Mouse (Mus musculus) activated CD4-positive, CD25-positive, alpha-beta regulatory T cell, adult 4 months (primary cell): ENCODE measurements around the gene Tradd. TPM values are rescaled to one million over a fixed set of nuclear protein-coding genes. Genes with fewer than 3 reads are reported as not detected.
A peak's percentile ranks its signal among the peaks of the same experiment; 100 is the strongest.
"Not testable (repeated sequence)": the region's sequence is repeated elsewhere in the genome, so short reads cannot be mapped to it uniquely, and the experiment has no call there.

Source experiments
- ATAC-seq: one replicate; pipeline ENCODE4 v1.8.0; 2017
- polyA plus RNA-seq, 2 experiments: library from polyadenylated mRNA; unstranded; fragments of 100-300 nt; shearing (Covaris generic); gene quantifications; one replicate each; pipeline ENCODE4 v1.2.1; 2017

Tradd gene
- polyA plus RNA-seq, 2 experiments from 2014 or later: 54.2 to 64.6 TPM

GRCm38 (mm10) chr8:105295256-105295655 is 30.8 kb upstream of the Tradd start:
- no peak for ATAC-seq

- ATAC-seq: no peak
Measured at GRCm38 (mm10) chr8:105294776-105295175, 30.4 kb upstream of the Tradd start.

GRCm38 (mm10) chr8:105293405-105293804 is 29.0 kb upstream of the Tradd start:
- no peak for ATAC-seq

- no peak for ATAC-seq
Measured at GRCm38 (mm10) chr8:105292471-105292870, 28.1 kb upstream of the Tradd start.

GRCm38 (mm10) chr8:105291802-105292201 is 27.4 kb upstream of the Tradd start:
- not testable (repeated sequence) for ATAC-seq

- not testable (repeated sequence) for ATAC-seq
Measured at GRCm38 (mm10) chr8:105291364-105291763, 27.0 kb upstream of the Tradd start.

GRCm38 (mm10) chr8:105290554-105291314 is 26.3 kb upstream of the Tradd start:
- peak; percentile 30 for ATAC-seq

- no peak for ATAC-seq
Measured at GRCm38 (mm10) chr8:105289805-105290460, 25.5 kb upstream of the Tradd start, which contains the start of gene 4931428F04Rik. 4931428F04Rik (minus strand) TSS chr8:105289864.

- peak; percentile 84 for ATAC-seq
Measured at GRCm38 (mm10) chr8:105288958-105289732, 24.7 kb upstream of the Tradd start.

GRCm38 (mm10) chr8:105288231-105288630 is 23.8 kb upstream of the Tradd start:
- ATAC-seq: no peak

GRCm38 (mm10) chr8:105286907-105287306 is 22.5 kb upstream of the Tradd start:
- ATAC-seq: no peak

- ATAC-seq: no peak
Measured at GRCm38 (mm10) chr8:105285514-105285913, 21.1 kb upstream of the Tradd start.

GRCm38 (mm10) chr8:105283074-105283473 is 18.7 kb upstream of the Tradd start:
- ATAC-seq: no peak

- no peak for ATAC-seq
Measured at GRCm38 (mm10) chr8:105282239-105282638, 17.8 kb upstream of the Tradd start.

- no peak for ATAC-seq
Measured at GRCm38 (mm10) chr8:105281821-105282220, 17.4 kb upstream of the Tradd start.

- ATAC-seq: no peak
Measured at GRCm38 (mm10) chr8:105280567-105280966, 16.2 kb upstream of the Tradd start.

GRCm38 (mm10) chr8:105278911-105279334 is 14.5 kb upstream of the Tradd start:
- ATAC-seq: peak; percentile 69

GRCm38 (mm10) chr8:105276292-105277120 is 12.1 kb upstream of the Tradd start:
- no peak for ATAC-seq

- ATAC-seq: no peak
Measured at GRCm38 (mm10) chr8:105275840-105276239, 11.4 kb upstream of the Tradd start, which contains the start of gene Nol3. Nol3 (plus strand) TSS chr8:105276140.

- ATAC-seq: no peak
Measured at GRCm38 (mm10) chr8:105275387-105275786, 11.0 kb upstream of the Tradd start.

- ATAC-seq: no peak
Measured at GRCm38 (mm10) chr8:105270916-105271186, 6.4 kb upstream of the Tradd start.
